9 mouse cellular contexts compared by ENCODE assay signal in the genomic region with DNA sequence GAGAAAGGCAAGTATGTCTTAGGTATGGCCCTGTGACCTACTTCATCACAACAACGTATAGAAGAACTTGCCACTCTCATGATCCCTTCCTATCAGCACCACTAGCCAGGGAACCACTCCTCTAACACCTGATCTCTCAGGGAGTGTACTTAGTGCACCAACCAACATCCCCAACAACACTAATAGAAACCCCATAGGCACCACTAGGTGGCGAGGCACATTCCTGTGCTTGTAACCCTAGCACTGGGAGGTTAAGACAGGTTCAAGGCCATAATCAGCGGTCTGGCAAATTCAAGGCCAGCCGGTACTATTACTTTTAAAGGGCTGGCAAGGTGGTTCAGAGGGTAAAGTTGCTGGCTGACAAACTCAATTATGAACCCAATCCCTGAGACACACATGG. TPM values are rescaled to one million over a fixed set of nuclear protein-coding genes. Genes with fewer than 3 reads are reported as not detected.
DNase-seq lines count a peak whose midpoint lies in the region; ATAC-seq and TF ChIP-seq lines count a peak whose summit lies in the region.
"Had no signal": no experiment of that assay in that cellular context is flagged by ENCODE, and none has a peak within 500 bp of the region (broad histone marks: within the 10 kb centered on the region; RNA-seq: fewer than 3 reads in every experiment).

No protein-coding gene starts in this region.

- no peak for DNase-seq in gastrocnemius, adult 2 months
- DNase-seq in gastrocnemius, postnatal 25 days, result no peak
- peak; percentile 75 for DNase-seq in CD4-positive, CD25-positive, alpha-beta regulatory T cell, adult 2 months (ENCODE audit: low read depth, low spot score)
- DNase-seq in embryo, embryonic 11 days, result peak; percentile 54
- DNase-seq in lung, postnatal 0 days (ENCODE audit: low spot score), result peak; percentile 54
- DNase-seq in ovary, adult 18-20 months (ENCODE audit: low spot score), result no peak
- no peak for DNase-seq in frontal cortex, adult 2 months (ENCODE audit: extremely low spot score in 1 of 2, low spot score in 1 of 2)
- DNase-seq in gastrocnemius, adult 8-10 months (ENCODE audit: low spot score in 2 of 2), result no peak

- 56% methylated on average over 4 of the region's 4 CpGs for WGBS in lung, postnatal 0 days

- TF ChIP-seq CTCF in gastrocnemius, adult 2 months (IDR thresholded peaks at IDR 0.05), result peak; percentile 42
- TF ChIP-seq CTCF in lung, postnatal 0 days (IDR thresholded peaks at IDR 0.05), result peak; percentile 68

- H3K4me1 ChIP-seq in lung, postnatal 0 days (ENCODE audit: insufficient read depth, low read depth, low read length), result 0 out of 2 replicates have a peak, but pooled peaks cover under 1% of the 10 kb centered on the region

- no peak for TF ChIP-seq EP300 in lung, postnatal 0 days (IDR thresholded peaks at IDR 0.05)

- H3K9me3 ChIP-seq in lung, postnatal 0 days (ENCODE audit: low read length), result no peaks in the 10 kb centered on the region

- H3K27ac ChIP-seq in gastrocnemius, adult 2 months, result no peak overlapping the region
- H3K27ac ChIP-seq in lung, postnatal 0 days (ENCODE audit: low read length), result no peak overlapping the region

- no peak overlapping the region for H3K4me2 ChIP-seq in lung, postnatal 0 days (replicated peaks; ENCODE audit: low read depth, low read length)

- H3K27me3 ChIP-seq in lung, postnatal 0 days (replicated peaks; ENCODE audit: insufficient read depth, low read length), result no peaks in the 10 kb centered on the region

- no peak overlapping the region for H3K9ac ChIP-seq in lung, postnatal 0 days (replicated peaks; ENCODE audit: low read depth)

- peaks cover 2% of the 10 kb centered on the region; the same call in 1 of the 2 replicates for H3K36me3 ChIP-seq in lung, postnatal 0 days (ENCODE audit: insufficient read depth, low read length)

- ATAC-seq in lung, postnatal 0 days, result no peak; the same call in 1 of the 2 replicates

- no peak overlapping the region for H3K4me3 ChIP-seq in gastrocnemius, adult 2 months
- H3K4me3 ChIP-seq in lung, postnatal 0 days (ENCODE audit: low read depth, low read length), result no peak overlapping the region
- H3K4me3 ChIP-seq: myocyte had no signal

- intact Hi-C loops in gastrocnemius, adult 2 months (cut with DNase I), result loop anchor here (5.0 kb wide), 1 partner anchor 75 kb away; no protein-coding TSS in a partner anchor

RNA-seq across cellular contexts. Expression of gene Sntb2, which starts 8.3 kb away (rescaled TPM):
- 1 to 10 TPM; 3.5 to 5.1 TPM for total RNA-seq in gastrocnemius, adult 2 months (2021)
- total RNA-seq in gastrocnemius, postnatal 25 days (2021), result 1 to 10 TPM; 6.1 to 6.9 TPM
- polyA plus RNA-seq in lung, postnatal 0 days (2015; fragmentation: Nextera tagmentation; extraction: Ambion mirVana), result 13.4 and 16.3 TPM in 2 replicates
- 6.0 and 6.8 TPM in 2 replicates for polyA plus RNA-seq in frontal cortex, adult 2 months (2012; rRNA removed)
- 1 to 10 TPM; 2.4 to 3.9 (median 3.7) TPM for total RNA-seq in gastrocnemius, adult 8-10 months (2022)

RNA-seq across cellular contexts. Expression of gene Utp4, which starts 33.8 kb away (rescaled TPM):
- total RNA-seq in gastrocnemius, adult 2 months (2021), result 10 to 100 TPM; 20.1 to 24.0 TPM
- 10 to 100 TPM; 18.0 to 20.0 TPM for total RNA-seq in gastrocnemius, postnatal 25 days (2021)
- 25.4 and 26.7 TPM in 2 replicates for polyA plus RNA-seq in lung, postnatal 0 days (2015; fragmentation: Nextera tagmentation; extraction: Ambion mirVana)
- polyA plus RNA-seq in frontal cortex, adult 2 months (2012; rRNA removed), result 27.4 and 28.9 TPM in 2 replicates
- total RNA-seq in gastrocnemius, adult 8-10 months (2022), result 10 to 100 TPM; 21.7 to 26.7 (median 25.3) TPM

RNA-seq across cellular contexts. Expression of gene Has3, which starts 57.2 kb away (rescaled TPM):
- total RNA-seq in gastrocnemius, adult 2 months (2021), result under 1 TPM; 0.56 to 0.59 TPM
- 1 to 10 TPM in 1 of 2 experiments, under 1 TPM in 1; 0.74 to 1.3 TPM for total RNA-seq in gastrocnemius, postnatal 25 days (2021)
- polyA plus RNA-seq in lung, postnatal 0 days (2015; fragmentation: Nextera tagmentation; extraction: Ambion mirVana), result 0.13 and 0.32 TPM in 2 replicates
- 0.78 and 0.90 TPM in 2 replicates for polyA plus RNA-seq in frontal cortex, adult 2 months (2012; rRNA removed)
- under 1 TPM; 0.65 to 0.94 (median 0.75) TPM for total RNA-seq in gastrocnemius, adult 8-10 months (2022)

Comparison
In these comparisons a context has a peak if more than half of its experiments do, and no peak if none do; other contexts are left out.
1. DNase-seq: peak in CD4-positive, CD25-positive, alpha-beta regulatory T cell, adult 2 months (single experiment), embryo, embryonic 11 days (single experiment) and lung, postnatal 0 days (single experiment); none in gastrocnemius, adult 2 months (single experiment), gastrocnemius, postnatal 25 days (single experiment), ovary, adult 18-20 months (single experiment), frontal cortex, adult 2 months (0 of 2) and gastrocnemius, adult 8-10 months (0 of 2).